Mouse (Mus musculus): ENCODE results near the gene Gabpb2.
A peak's percentile ranks its signal among the peaks of the same experiment; 100 is the strongest.
"Not testable (repeated sequence)": the region's sequence is repeated elsewhere in the genome, so short reads cannot be mapped to it uniquely, and the experiment has no call there.

The Gabpb2 gene

GRCm38 (mm10) chr3:95231298-95232221, 13.8 kb upstream of the Gabpb2 start, which contains the start of gene Mllt11:
Mllt11 (minus strand) TSS chr3:95232171.
- peak; percentile 64 to 73 for DNase-seq

DNA sequence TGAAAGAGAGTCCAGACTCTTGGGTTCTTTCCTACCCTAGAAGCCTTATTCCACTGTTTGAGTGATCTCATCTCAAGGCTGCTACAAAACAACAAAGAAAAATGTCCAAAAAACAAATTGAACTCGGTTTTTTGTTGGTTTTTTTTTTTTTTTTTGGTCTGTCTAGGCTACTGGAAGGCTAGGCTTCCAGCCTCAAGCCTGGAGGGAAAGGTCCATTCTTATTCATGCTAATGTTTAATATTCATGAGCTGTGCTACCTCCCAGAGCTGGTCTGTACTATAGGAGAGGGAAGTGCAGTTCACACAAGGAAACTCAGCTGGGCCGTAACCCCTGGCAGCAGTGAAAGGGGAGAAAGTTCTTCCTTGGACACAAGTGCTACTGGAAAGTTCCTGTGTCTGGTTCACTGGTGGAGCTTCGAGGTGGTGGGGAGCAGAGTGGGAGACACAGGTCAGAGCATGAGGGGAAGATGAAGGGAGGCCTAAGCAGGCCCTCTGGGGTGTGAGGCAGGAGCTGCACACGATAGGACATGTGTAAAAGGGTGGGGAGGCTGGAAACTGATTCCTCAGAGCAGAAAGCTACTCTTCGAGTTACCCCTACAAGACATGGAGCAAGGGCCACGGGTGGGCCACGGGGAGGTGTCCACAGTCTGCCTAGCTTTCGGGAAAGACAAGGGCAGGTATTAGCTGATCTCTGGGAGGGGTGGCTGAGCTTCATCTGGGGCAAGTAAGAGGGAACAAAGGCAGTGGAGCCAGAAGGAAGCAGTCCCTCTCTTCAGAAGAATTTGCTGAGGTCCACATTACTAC, 13.0 kb upstream of the Gabpb2 start:
- peak in 1 of 2 experiments; percentile 47 for DNase-seq

- DNase-seq: peak; percentile 53 to 58
Measured at GRCm38 (mm10) chr3:95229781-95230494, 12.2 kb upstream of the Gabpb2 start.

DNA sequence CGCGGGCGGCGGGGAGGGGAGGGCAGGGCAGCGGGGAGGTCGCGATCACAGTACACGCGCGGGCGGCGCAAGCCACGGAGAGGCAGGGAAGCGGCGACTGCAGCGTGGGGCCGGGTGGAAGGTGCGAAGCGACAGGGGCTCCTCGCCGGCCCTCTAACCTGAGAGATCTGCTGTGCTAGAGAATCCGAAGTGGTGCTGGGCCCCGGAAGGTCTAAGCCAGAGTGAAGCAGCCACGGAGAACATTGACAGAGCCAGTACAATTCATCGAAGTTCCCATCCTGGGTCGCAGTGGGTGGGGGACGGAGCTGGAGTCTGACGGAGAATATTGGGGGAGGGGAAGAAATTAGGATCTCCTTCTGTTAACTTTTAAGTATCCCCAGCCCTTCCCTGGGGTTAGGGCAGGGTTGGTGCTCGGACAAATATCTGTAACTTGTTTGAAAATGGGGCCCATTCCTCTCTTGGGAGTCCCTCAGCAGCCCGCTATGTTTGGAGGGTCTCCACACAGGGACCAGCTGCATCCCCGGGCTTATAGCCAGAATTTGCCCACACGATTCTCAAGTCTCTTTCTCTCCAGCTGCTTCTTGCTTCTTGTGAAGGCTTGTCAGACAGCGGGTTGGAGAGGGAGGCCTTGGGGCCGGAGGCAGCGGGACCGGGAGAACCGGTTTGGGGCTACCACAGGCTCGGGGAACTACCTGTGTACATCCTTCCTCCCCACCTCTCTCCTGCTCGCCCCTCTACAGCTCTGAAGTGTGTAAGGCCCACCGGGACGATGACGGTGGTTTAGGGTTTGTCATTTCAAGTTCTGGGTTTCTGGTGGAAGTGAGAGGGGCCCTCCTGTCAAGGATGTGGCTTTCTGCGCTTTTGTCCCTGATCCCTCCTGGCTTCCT, 11.4 kb upstream of the Gabpb2 start:
- DNase-seq: peak; percentile 81 to 86

GRCm38 (mm10) chr3:95228148-95228893, 10.6 kb upstream of the Gabpb2 start, which contains the start of gene Cdc42se1:
Cdc42se1 (plus strand) TSS chr3:95228732.
- peak; percentile 91 to 93 for DNase-seq

DNA sequence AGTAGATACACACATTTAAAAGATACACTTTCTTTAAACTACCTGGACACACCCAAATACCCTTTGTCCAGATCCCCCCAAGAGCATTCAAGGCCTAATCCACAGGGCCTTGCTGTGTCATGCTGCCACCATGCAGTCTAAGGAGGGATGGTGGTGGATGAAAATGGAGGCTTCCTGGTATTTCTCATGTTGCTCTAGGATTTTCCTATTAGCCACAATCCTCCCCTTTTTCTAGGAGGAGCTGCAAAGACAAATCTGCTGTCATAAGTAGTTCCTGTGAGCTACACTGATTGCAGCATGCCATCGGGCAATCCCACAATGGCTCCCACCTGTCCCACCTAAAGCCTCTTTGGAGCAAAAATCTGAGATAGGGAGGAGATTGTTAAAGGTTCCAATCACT, 9.5 kb upstream of the Gabpb2 start:
- DNase-seq: no peak

DNA sequence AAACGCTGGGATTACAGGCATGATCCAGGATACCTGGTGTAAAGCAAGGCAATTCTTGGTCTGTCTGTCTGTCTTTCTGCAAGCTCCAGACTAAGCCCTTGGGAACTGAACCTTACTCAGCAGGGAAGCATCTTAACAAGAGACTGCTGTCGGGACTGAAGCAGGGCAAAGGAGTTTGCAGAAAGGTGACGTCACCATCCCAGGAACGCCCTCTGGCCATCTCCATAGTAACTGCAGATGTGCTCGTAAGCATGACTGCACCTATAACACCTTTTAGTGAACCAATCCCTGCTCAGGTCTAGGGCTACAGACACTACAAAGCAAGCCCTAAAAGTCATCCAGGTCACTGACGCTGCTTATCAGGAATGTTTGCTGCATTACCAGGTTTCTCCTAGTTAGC, 6.6 kb upstream of the Gabpb2 start:
- peak in 1 of 2 experiments; percentile 49 for DNase-seq

DNA sequence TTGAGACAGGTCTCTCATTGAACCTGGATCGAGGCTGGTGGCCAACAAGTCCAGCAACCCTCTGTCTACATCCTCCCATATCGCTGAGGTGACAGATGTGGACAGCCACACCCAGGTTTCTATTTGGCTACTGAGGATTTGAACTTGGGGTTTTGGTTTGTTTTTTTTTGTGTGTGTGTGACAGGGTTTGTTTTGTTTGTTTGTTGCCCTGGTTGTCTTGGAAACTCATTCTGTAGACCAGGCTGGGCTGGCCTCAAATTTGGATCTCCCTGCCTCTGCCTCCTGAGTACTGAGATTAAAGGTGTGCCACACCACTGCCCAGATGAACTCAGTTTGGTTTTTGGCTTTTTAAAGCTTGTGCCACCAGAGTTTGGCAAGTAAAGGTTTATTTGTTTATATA, 5.3 kb upstream of the Gabpb2 start:
- DNase-seq: no peak

DNA sequence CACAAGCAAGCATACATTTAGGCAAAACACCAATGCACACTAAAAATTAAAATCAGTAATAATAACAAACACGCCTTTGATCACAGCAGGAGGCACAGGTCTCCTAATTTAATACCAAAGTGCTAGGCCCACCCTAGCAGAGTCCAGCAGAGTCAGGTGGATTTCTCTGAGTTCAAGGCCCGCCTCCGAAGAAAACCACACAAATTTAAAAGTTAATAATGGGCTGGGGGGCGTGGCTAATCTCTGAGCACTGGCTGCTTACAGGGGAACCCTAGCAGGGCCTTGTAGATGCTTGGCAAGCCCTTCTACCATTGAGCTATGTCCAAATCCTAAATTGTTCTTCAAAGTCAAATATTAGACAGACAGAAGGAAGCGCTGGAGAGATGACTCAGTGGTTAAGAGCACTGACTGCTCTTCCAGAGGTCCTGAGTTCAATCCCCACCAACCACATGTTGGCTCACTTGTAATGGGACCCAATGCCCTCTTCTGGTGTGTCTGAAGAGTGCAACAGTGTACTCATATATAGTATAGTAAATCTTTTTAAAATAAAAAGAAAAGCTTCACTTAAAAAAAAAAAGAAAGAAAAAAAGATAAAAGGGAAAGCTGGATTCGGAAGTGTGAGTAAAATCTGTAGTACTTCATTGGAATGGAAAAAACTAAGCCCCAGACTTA, 886 bp upstream of the Gabpb2 start:
- no peak for DNase-seq

DNA sequence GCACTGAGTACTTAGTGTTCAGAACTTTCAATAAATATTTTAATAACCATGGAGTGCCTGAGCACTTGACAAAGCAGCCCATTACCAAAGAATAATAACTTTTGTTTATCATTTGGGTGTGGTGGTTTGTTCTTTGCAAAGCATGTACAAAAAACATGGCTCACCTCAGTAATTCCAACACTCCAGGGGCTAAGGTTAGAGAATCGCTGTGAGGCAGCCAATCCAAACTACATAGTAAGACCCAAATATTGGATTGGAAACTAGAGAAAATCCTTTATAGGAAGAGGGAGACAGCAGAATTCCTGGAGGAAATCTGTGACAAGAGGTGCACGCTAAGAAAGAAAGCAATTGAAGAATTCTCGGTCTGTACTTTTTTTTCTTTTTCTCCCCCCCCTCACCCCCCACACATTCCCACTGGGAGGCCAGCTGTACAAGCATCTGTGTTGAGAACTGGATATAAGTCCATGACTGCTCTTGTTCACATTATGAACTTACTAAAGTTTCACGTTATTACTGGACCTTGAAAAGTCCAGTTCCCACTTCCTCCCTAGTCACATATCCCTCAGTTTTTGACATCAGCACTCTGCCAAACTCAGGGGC, 961 bp downstream of the Gabpb2 start:
- no peak for DNase-seq

GRCm38 (mm10) chr3:95213609-95213975, 4.1 kb downstream of the Gabpb2 start:
- DNase-seq: no peak

DNA sequence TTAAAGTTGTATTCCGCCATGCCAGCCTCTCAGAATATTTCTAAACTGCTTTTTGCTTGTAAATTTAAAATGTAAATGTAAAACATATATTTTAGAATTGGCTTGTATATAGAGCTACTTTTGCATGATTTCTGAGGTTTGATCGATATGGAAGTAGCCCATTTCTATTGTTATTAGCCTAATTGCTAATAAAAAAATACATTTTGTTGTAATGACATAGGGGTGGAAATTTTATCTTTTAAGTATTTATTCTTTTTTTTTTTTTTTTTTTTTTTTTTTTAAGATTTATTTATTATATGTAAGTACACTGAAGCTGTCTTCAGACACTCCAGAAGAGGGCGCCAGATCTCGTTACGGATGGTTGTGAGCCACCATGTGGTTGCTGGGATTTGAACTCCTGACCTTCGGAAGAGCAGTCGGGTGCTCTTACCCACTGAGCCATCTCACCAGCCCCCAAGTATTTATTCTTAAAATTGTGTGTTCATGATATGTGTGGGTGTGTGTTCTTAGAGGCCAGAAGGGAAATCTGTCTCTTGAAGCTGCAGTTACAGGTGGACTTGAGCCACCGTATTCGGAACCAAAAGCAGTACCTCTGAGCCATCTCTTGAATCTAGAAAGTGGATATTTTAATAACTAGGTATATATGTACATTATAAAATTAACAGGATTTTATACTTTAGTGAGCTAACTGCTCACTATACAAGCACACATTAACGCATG, 4.7 kb downstream of the Gabpb2 start:
- DNase-seq: not testable (repeated sequence)

DNA sequence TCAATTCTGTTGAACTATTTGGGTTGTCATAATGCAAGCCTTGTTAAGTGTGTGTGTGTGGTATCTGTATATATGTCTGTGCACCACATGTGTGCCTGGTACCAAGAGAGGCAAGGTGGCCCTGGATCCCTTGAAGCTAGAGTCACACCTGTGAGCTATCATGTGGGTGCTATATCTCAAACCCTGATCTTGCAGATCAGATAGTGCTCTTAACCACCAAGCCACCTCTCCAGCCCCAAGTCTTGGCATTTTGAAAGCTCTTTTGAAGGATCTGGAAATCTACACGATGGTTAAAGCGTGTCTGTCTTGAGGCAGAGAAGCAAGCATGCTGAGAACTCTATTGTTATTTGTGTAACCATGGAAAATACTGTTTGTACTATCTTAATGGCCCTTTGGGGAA, 7.1 kb downstream of the Gabpb2 start:
- DNase-seq: no peak

GRCm38 (mm10) chr3:95208286-95208685, 9.4 kb downstream of the Gabpb2 start:
- DNase-seq: no peak

DNA sequence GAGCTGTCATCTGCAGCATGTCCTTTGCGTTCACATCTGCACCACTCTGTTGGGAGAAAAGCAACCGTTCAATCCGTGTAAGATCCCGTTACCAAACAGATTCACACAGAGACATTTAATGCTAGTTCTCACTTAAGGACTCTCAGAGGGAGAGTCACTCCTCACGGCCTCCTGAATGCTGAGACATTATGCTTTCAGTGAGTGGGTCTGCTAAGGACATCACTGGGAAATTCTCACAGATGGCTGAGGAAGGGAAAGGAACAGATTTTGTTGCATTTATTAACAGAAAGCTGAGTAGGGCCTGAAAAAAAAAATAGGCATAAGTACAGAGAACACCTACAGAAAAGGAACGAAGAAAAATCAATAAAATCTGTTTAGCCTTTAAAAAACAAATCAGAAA, 13.8 kb downstream of the Gabpb2 start:
- no peak for DNase-seq

DNA sequence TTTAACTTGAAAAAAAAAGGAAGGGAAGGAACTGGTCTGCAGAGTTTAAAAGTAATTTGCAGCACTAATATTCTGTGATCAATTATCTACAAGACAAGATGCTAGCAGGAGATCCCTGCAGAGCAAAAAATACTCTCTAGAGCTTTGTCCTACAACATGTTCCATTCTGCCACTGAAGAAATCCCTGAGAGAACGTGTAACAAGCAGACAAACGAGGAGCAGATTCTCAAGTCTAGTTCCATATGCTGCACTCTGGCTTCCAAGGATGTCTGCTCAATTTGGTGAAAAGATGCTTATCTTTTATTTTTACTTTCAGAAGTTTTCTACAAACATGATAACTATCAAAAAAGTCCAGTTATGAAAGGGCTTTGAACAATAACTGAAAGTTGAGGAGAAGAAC, 17.2 kb downstream of the Gabpb2 start:
- DNase-seq: no peak

GRCm38 (mm10) chr3:95200132-95200531, 17.6 kb downstream of the Gabpb2 start:
- no peak for DNase-seq

GRCm38 (mm10) chr3:95199101-95199500, 18.6 kb downstream of the Gabpb2 start:
- no peak for DNase-seq

GRCm38 (mm10) chr3:95195772-95196171, 21.9 kb downstream of the Gabpb2 start:
- DNase-seq: no peak
